Mouse (Mus musculus) cerebellum, postnatal 25 days (tissue): ENCODE measurements around the gene Arpc5l.
"Not testable (repeated sequence)": the region's sequence is repeated elsewhere in the genome, so short reads cannot be mapped to it uniquely, and the experiment has no call there.

Experiments
- DNase-seq, 2 experiments: peaks; one replicate each; pipeline ENCODE4 v3.0.0; 2021; ENCODE audit warnings: mixed read lengths in 2 of 2

Gene Arpc5l

GRCm38 (mm10) chr2:39000587-39000919 is 4.6 kb upstream of the Arpc5l start:
- no peak for DNase-seq

GRCm38 (mm10) chr2:39001866-39002265 is 3.3 kb upstream of the Arpc5l start:
- DNase-seq: no peak

- no peak for DNase-seq
Observed at GRCm38 (mm10) chr2:39003106-39003505, 2.0 kb upstream of the Arpc5l start.

- no peak for DNase-seq
Observed at GRCm38 (mm10) chr2:39003512-39003911, 1.6 kb upstream of the Arpc5l start.

GRCm38 (mm10) chr2:39004372-39004771 is 776 bp upstream of the Arpc5l start:
- peak in 1 of 2 experiments; percentile 28 for DNase-seq

GRCm38 (mm10) chr2:39005574-39006079 is 479 bp downstream of the Arpc5l start, which contains the start of gene Rpl35:
Gene Rpl35 (minus strand): TSS chr2:39005624.
- no peak for DNase-seq

GRCm38 (mm10) chr2:39006149-39006730 is 1.1 kb downstream of the Arpc5l start:
- DNase-seq: no peak

GRCm38 (mm10) chr2:39007865-39008264 is 2.7 kb downstream of the Arpc5l start:
- DNase-seq: peak; percentile 94 to 97

- no peak for DNase-seq
Observed at GRCm38 (mm10) chr2:39008350-39008851, 3.3 kb downstream of the Arpc5l start.

- DNase-seq: peak in 1 of 2 experiments; percentile 42
Observed at GRCm38 (mm10) chr2:39008954-39009365, 3.8 kb downstream of the Arpc5l start.

- not testable (repeated sequence) for DNase-seq
Observed at GRCm38 (mm10) chr2:39010144-39010543, 5.0 kb downstream of the Arpc5l start.

- no peak for DNase-seq
Observed at GRCm38 (mm10) chr2:39011264-39011663, 6.1 kb downstream of the Arpc5l start.

GRCm38 (mm10) chr2:39011971-39012370 is 6.8 kb downstream of the Arpc5l start:
- DNase-seq: no peak

GRCm38 (mm10) chr2:39012768-39013279 is 7.7 kb downstream of the Arpc5l start:
- no peak for DNase-seq

- no peak for DNase-seq
Observed at GRCm38 (mm10) chr2:39016581-39016980, 11.4 kb downstream of the Arpc5l start.

- DNase-seq: no peak
Observed at GRCm38 (mm10) chr2:39020004-39020403, 14.9 kb downstream of the Arpc5l start.

- no peak for DNase-seq
Observed at GRCm38 (mm10) chr2:39031611-39032010, 26.5 kb downstream of the Arpc5l start.

GRCm38 (mm10) chr2:39040215-39040614 is 35.1 kb downstream of the Arpc5l start:
- DNase-seq: no peak

GRCm38 (mm10) chr2:39048515-39048914 is 43.4 kb downstream of the Arpc5l start:
- no peak for DNase-seq

GRCm38 (mm10) chr2:39064687-39065399 is 59.7 kb downstream of the Arpc5l start:
- DNase-seq: no peak
